Mouse (Mus musculus) urinary bladder, postnatal 4 days (tissue): ENCODE data around the gene Ugt1a9.

Experiments
- DNase-seq, 2 experiments: peaks; one replicate each; pipeline ENCODE4 v3.0.0; 2021 to 2022; ENCODE audit warnings: low spot score in 2 of 2

The Ugt1a9 gene

DNA sequence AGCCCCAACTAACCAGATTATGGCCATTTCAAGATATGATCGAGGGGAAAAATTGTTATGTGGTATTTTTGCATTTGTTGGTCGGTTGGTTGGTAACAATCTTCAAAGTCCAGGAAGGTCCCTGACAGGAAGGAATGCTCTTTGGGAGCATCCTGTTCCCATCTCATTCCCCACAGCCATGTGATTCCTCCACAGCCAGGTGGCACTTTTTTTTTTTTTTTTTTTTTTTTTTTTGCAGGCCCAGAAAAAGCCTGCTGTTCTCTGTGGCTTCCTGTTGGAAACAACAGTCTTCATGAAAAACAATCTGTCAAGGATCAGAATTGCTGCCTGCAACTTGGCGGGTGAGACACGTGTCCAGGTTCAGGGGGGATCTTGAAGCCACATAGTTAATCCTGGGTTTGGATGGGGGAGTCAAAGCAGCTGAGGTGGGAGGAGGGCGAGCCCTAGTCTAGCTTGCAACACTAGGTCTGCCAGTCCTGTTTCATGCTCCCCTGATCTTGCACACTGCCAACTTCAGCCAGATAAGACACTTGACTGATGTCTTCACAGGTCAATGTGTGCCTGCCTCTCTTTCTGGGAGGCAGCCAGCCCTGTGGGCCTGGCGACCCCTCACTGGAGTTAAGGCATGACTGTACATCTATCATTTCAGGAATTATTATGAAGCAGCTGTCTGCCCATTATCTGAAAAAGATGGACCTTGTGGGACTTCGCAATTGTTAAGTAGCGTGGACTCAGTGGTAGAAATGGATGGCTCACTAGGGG, 188.5 kb downstream of the Ugt1a9 start:
- DNase-seq: peak; percentile 76 to 85

GRCm38 (mm10) chr1:88259643-88260024, 189.0 kb downstream of the Ugt1a9 start:
- peak in 1 of 2 experiments; percentile 82 for DNase-seq

DNA sequence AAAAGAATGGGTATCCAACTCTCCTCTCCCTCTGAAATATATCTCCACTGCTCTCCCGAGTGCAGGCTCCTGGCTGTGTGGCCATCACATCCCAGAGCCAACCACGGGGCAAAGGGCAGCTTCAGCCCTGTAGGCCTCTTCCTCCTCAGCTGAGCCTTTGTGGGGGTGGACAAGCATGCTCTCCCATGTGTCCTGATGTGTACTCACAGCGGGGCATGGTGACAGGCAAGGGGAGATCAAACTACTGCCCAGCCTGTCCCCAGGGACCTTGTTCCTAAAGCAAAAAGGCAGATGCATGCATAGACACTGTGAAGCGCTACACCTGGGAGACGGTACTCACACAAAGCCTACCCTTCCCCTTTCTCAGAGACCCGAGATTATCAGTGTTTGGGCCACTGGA, 189.5 kb downstream of the Ugt1a9 start:
- DNase-seq: peak in 1 of 2 experiments; percentile 89

DNA sequence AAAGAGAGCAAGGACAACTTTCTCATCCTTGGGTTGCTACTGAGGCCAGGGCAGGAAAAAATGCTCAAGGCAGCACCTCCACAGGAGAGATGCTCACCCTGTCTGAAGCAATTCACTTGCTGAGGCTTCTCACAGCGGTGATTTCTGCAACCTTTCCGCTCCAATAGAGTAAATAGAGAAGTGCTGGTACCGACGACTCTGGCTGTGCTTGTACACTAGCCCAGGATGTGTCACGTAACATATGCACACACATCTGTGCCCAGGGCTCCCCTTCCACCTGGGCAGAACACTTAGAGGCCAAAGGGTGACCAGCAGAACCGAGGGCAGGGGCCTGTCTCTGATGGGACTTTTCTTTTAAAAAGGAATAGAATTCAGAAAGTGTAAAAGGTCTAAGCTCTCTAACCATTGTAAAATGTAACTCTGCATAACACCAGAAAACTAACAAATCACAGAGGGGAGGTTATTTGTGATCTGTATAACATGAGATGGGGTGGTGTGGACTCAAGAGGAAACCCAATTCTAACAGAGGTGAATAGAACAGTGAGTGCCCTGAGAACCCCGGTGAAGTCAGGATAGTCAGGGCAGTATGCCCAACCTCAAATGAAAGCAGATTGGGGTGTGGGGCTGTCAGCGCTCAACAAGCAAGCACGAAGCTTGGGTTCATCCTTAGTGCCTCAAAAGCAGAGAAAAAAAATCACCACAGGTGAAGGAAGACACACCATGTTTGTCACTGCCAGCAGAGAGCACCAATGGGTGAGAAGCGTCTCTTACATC, 190.2 kb downstream of the Ugt1a9 start:
- no peak for DNase-seq

DNA sequence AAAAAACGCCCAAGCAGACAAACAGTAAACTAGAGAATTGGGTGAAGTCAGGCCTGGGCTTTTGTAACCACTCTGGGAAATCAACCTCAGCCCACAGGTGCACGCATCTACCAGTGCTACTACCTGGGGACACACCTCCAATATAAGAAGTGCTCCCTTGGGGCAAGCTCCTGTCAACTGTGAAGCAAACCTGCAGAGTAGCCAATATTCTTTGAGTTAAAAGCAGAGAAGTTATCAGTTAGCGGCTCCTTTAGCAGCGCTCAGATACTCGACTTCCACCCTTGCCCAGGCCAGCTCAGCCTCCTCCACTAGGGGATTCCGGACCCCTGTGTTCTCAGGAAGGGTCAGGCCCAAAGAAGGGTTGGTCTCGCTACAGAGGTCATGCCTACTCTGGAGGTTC, 191.1 kb downstream of the Ugt1a9 start:
- no peak for DNase-seq

DNA sequence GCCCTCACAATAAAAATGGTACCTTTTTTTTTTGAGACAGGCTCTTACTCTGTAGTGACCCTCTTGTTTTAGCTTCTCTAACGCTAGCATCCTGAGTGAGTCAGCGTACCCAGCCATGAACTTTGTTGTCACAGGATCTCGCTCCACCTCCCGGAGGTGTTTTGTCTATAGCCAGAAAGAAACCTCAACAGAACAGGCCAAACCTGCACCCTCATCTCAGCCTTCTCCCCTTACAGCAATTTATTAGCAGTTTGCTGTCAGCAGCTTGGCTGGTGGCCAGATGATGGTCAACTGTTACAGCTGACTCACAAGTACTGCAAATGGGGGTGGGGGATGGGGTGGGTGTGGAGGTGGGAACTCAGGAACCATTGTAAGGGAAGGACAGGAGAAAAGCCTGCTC, 191.7 kb downstream of the Ugt1a9 start:
- peak; percentile 89 to 98 for DNase-seq

DNA sequence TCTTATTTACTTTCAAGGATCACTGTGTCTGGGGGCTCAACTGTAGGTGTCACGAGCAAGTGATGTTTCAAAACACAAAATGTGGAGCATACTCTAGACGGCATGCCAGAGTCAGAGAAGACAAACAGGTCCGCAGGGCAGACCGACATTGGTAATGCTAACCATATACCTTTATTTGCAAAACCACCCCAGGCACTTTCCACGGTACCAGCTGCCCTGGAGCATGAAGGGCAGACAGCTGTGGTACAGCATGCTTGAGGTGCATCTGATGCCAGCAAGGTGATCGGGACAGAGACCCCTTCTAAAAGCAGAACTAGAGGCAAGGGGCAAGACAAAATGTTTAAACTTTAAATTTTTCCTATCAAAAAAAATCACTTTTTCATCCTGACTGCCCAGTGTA, 192.4 kb downstream of the Ugt1a9 start:
- peak in 1 of 2 experiments; percentile 80 for DNase-seq

DNA sequence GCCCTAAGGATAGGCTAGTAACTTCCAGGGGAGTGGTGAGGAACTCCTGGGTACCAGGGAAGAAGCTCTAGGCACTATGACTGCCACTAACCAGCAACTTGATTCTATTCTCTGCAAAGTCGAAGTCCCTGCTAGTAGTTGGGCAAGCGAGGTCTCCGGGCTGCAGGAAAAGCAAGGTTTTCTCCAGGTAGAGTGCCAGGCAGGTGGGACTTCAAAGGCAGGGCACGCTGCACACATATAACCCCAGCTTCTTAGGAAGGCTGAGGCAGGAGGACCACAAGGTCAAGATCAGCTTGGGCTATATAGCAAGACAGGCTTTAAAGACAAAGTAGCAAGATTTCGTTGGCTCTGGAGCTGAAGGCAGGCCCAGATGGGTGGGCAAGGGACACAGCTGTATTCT, 193.2 kb downstream of the Ugt1a9 start:
- DNase-seq: no peak

DNA sequence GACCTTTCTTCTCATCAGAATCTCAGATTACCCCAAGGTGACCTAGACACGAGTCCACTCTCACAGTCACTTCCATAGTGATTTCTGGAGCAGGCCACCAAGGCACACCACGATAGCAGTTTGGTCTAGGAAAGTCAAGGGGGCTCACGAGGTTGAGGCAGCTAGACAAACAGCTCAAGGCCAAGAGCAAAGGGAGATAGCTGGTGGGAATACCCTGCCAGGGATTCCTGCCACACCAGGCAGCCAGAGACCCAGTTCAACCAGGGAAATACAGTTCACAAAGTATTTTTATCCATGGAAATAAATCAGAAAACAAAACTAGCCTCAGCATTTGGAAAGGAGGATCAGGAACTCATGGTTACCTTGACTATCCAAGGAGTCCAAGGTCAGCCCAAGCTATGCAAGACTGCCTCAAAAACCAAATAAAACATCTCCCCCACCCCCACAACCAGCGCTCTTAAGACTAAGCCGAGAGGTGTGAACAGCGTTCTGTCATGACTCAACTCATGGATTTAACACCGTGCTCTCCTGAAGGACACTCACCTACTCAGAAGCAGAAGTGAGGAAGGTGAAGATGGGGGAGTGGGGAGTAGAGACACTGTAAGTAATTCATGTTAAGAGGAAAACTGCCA, 193.8 kb downstream of the Ugt1a9 start:
- DNase-seq: no peak

- DNase-seq: peak in 1 of 2 experiments; percentile 83
Observed at GRCm38 (mm10) chr1:88264869-88265240, 194.3 kb downstream of the Ugt1a9 start.

DNA sequence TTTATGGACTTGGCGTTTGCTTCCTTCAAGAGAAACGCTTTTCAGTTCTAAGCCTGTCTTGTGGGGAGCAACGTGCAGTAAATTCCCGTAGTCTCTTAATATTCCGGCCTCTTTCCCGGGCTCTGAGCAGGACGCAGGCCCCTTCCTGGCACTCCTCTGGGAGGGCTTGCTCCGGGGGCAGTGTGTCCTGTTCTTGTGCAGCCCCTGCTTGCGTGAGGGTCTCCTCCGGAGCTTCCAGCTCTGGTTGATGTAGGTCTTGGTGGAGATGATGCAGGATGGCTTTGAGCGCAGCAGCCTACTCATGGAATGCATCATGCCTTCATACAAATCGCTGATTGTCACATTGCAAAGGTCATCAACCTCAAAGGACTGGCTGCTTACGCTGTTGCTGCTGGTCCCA, 195.5 kb downstream of the Ugt1a9 start:
- peak; percentile 37 to 67 for DNase-seq

DNA sequence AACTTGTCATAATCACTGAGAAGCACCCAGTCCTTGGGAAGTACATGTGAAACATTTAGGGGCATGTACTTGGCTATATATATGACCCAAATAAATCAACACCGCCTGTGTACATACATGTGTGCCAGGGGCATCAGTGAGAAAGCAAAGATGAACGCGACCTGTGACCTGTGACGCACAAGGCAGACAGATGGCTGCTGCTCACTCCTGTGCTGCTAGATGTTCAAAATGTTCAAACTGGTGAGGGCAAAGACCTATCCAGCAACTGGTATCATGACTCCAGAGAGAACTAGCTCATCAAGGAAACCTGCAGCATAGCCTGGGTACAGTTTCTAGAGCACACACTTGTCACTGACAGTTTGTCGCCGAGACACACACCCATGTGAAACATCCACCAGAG, 196.9 kb downstream of the Ugt1a9 start:
- no peak for DNase-seq

DNA sequence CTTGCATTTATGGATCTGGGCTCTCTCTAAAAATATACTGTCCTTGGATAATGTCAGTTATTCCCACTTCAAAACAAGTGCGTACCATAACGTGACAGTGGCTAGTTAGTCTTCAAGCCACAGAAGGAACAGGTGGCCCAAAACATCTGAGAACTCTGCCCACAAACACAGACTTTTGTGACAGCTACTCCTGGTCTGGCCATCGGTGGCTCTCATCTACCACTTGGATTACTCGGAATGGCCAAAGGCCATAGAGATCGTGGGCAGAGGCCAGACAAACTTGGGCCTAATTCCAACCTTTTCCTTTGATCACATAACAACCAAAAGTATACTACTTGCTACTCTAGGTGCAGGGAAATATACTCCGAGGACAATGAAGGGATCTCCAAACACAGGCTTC, 197.5 kb downstream of the Ugt1a9 start:
- DNase-seq: peak in 1 of 2 experiments; percentile 43
